Mouse (Mus musculus): Measurements from ENCODE around the gene Clec1a.

The Clec1a gene

DNA sequence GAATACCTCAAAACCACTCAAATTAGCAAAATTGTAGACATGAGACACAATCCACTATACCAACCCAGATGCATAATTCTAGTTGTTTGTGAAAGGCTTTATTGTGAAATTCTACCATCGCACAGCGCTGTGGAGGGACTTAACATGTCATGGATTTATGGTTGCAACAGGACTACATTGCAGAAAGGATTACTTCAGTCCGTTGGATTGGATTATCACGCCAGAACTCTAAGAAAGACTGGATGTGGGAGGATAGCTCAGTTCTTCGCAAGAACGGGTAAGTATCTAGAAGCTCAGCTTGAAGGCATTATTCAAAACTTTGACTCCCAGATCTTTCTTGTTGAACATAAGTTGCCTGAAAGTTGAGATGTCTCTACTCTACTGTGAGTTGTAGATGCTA is 48.4 kb downstream of the Clec1a start:
- DNase-seq: no peak

DNA sequence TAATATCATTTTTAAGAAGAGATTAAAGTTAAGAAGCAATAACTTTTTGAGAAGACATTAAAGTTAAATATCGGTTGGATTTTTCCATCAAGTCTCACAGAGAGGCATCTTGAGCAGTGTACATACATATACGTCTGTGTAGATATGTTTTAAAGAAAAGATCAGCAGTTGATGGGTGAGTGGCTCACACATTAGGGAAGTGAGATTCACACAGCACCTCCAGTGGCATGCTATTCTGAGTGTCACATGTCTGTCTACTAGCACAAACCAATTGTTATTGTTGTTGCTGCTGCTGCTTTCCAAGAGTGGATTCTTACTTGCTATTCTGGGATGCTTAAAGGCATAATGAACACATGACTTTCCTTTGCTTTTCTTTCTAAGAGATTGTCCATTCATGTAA is 49.4 kb downstream of the Clec1a start:
- DNase-seq: no peak

DNA sequence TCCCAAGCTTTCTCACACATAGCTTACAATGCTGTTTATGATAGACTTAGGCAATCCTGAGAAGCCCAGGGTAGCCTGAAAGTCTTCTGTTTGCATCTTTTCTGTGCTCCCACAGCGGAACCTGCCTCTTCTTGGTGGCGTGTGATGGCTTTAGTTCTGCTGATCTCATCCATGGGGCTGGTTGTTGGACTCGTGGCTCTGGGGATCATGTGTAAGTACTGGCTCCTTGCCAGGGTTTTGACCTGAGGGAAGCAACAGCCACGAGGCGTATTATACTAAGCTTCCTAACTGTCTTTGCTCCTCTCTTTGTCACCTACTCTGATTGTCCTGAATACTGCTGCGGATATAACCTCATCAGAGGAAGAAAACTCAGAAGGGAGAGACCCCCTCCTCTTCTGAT is 51.9 kb downstream of the Clec1a start:
- DNase-seq: no peak

DNA sequence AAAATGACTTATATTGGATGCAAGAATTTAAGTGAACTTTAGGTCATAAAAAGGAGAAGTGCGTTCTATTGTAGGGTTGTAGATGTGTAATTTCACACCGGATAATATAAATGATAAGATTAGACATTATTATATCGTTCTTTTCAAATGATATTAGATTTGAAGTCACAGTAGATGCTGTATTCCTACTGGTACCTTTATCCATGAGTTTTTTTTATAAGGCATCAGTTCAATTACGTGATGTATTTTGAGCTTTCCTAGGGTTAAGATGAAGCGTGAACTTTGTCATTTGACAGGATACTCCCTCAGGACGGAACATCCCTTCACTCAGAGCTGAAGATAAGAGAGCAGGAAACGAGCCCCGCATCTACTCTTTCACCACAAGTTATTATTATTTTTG is 54.8 kb downstream of the Clec1a start, which contains the start of gene Clec1b:
TSS of gene Clec1b (plus strand) at position 301 of the 400 bp plus-strand sequence.
- DNase-seq: no peak

DNA sequence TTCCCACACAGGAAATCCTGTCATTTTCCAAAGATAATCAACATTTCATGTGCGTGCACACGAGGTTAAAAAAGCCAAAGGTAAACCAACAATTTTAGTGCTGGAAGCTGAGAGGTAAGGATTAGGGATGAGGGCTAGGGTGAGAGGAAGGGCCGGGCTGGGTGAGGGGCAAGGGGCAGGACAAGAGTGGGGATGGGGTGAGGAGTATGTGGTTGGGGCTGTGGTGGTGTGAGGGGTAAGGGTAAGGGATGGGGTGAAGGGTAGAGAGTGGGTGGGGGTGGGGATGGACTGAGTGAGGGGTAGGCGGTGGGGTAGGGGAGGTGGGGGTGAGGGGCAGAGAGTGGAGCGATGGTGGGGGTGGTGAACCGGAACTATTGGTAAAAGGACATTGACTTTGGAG is 58.1 kb downstream of the Clec1a start:
- DNase-seq: no peak

DNA sequence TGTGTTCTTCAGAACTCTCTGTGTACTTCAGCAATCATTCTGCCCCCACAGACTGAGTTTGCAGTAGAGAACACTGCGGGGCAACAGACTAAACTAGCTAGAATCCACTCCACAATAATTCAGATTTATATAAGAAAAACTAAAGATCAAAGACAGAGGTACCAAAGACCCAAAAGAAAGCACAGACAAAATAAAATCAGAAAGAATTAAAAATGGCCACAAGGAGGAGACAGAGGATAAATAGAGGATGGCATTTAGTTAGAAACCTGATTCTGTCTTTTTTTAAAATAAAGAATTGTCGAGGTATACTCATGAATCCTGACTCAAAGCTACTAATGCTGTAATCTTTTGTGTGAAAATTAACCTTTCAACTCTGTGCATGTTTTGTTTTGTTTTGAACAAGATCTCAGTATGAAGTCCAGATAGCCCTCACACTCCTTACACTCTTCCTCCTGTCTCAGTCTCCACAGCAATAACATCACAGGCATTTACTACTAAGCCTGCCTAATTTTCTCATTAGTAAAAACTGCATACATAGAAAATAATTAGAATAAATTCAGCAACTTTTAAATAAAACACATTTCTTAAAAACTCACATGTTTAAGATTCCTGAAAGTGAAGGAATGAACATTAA is 58.6 kb downstream of the Clec1a start:
- no peak for DNase-seq

DNA sequence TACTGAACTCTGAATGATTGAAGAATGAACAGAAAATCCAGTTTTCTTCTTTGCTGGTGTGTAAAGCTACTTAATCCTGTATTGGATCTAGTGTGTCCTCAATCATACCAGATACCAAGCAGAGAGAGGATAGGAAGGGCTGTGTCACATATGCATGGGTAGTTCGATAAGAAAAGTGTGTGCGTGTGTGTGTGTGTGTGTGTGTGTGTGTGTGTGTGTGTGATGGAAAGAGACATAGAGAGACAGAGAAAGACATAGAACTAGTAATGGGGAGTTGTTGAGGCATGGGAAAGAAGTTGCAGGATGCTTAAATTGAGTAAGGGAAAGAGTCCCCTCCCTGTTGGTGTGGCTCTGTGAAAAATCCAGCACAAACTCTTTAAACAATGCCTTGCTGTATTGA is 66.0 kb downstream of the Clec1a start, which contains the start of gene Clec12b:
TSS of gene Clec12b (minus strand) at position 101 of the 400 bp plus-strand sequence.
- no peak for DNase-seq

DNA sequence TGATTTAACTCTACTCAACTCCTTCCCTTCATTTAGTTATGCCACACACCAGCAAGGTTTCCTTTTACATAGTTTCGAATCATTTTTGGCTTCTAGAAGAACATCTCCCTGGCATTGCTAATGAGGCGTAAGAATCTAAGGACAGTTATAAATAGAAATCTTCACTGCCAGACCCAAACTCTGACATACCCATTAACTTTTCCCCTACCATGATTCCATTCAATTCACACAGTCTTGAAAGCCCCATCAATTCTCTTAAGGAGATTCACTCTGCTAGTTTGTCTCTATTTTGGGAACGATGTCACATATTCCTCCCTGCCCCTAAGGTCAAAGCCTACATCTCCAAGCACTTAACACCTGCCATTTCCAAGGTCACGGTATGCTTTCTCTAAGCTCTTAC is 66.8 kb downstream of the Clec1a start:
- no peak for DNase-seq

DNA sequence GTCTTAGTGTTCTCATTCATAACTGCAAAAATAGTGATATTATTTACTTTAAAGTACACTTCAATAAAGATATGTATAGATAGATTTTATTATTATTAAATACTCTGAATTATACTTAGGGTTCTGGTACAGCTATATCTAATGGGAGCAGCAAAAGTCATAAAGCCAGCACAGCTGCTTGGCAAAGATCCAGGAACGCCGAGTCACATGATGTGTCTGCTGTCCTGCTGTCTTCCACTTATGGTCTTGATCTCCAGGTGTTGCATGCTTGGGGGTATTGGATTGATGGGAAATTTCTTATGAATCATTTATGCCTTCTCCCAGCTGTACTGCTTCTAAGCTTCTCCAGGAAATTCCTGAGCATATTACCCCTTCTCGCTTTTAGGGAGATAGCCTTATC is 68.3 kb downstream of the Clec1a start:
- DNase-seq: no peak

DNA sequence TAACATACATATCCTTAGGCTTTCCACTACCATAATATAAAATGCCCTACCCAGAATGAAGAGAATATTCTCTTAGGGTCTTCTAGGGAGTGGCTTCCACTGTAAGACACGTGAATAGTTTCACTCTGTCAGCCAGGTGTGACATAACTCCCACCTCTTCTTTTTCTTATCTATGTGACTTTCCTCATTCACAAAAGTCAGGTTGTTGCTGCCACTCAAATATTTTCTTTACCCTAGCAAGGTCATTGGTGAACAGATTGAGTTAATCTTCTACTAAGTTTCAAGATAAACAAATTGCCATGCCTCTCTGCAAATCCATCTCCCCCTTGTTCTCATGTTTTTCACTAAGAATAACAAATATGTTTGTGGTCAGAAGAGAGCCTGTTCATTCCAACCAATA is 70.1 kb downstream of the Clec1a start:
- no peak for DNase-seq

DNA sequence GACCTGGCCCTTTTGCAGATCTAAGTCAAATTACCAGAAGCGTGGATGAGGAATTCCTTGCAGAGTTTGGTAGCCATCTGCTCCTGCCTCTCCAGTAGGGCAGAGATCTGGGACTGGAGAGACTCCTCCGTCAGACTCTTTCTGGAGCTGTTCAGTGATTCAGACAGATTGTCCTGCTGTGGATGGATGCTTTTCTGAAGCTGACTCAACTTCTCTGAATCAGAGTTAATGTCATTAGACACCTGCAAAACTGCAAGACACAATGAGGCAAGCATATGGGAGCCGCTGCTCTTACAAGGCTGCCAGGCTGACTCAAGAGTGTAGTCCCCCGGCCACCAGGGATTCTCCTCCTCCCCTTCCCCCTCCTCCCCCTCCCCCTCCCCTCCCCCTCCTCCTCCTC is 71.3 kb downstream of the Clec1a start:
- DNase-seq: no peak

DNA sequence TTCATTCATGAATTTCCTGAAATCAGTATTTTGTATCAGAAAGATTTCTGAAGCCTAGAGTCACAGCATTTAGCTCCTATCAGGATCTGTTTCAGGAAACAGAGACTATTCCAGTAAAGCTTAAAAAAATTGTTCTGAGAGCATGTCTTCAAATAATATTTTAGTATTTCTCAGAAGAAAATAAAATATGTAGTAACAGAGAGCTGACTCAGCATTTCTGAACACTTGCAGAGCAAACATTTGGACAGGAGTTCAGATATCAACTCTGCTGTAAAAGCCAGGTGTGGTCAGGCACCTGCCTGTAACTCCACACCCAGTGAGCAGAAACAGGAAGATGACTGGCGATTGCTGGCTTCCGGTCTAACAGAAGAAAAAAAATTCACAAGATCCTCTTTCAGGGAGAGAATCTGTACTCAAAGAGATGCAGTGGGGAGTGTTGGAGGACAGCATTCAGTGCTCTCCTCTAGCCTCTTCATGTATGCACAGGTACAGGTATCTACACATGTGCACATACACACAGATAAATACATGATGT is 76.8 kb downstream of the Clec1a start:
- DNase-seq: no peak
